Mouse (Mus musculus) T-helper 2 cell (primary cell): ENCODE results near the gene F9.
"Not testable (repeated sequence)": the region's sequence is repeated elsewhere in the genome, so short reads cannot be mapped to it uniquely, and the experiment has no call there.

Experiments used
- in situ Hi-C: fragments of 300-600 bp; cut with MboI, MseI; formaldehyde crosslinking; loops from one replicate; pipeline ENCODE4 v1.15.1; 2025; ENCODE audit warnings: high pct_unique_total_duplicates

Gene F9

DNA sequence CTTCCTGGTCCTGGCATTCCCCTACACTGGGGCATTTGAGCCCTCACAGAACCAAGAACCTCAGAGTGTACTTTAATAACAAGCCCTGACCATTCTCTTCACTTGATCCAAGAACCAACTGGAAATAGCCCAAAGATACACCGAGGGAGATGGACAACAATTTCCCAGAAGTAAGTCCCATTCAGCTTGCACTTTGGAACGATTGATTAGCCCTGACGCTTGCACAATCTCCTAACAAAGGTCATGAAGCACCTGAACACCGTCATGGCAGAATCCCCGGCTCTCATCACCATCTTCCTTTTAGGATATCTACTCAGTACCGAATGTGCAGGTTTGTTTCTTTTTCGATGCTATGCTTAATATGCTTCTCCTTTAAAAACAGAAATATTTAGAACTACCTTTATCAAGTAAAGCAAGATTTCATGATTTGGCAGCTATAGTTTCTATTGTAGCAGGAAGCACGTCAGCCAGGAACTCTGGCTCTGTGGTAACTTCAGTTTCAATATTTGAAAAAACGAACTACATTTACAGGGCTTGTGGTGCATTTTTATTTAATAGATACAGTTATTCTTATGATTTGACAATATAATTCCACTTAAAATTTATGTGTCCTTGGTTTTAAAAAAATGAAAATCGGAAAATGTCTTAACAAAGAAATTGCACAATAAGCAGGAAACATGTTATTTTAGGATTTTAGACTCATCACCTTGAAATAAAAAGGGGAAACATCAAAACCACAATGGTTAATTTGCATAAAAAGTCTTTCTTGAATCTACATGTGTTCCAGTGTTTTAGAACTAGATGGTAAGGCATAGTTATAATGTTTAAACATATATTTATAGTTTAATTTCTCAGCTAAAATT is at the start of gene F9:
Gene F9, plus strand, starts transcription at position 244 of the 863 bp plus-strand sequence.
- in situ Hi-C loops = loop anchor here (25.0 kb wide), 2 partner anchors 463 to 812 kb away; no protein-coding TSS in a partner anchor

DNA sequence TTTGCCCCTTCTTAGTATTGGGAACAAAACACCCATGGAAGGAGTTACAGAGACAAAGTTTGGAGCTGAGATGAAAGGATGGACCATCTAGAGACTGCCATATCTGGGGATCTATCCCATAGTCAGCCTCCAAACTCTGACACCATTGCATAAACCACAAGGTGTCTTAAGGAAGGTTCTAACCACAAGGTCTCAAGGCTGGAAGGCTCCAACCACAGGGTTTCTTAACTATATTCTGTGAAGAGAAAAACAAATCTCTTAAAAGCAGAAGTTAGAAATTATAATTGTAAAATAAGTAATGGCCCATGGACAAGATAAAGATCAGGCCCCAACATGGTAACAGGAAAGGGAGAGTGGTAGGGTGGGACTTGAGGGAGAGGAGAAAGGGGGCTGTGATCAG is 29.5 kb upstream of the F9 start:
- in situ Hi-C loops = not testable (repeated sequence)

DNA sequence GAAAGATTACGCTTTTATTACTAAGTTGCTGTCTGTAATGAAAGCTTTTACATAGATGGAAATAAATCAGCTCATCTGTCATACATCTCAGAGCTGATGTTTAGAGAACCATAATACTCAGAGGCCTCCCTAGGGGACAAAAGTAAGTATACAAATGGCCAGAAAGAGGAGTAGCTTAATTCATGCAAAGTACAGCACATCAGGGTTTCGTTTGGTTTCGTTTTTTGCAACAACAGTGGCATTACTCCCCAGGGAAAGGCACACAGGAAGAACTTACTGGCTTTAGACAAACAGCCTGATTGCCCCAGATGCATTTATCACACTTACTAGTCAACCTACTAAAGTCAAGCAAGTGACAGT is 800 bp downstream of the F9 start:
- in situ Hi-C loops = loop anchor here (25.0 kb wide), 2 partner anchors 462 to 813 kb away; no protein-coding TSS in a partner anchor

DNA sequence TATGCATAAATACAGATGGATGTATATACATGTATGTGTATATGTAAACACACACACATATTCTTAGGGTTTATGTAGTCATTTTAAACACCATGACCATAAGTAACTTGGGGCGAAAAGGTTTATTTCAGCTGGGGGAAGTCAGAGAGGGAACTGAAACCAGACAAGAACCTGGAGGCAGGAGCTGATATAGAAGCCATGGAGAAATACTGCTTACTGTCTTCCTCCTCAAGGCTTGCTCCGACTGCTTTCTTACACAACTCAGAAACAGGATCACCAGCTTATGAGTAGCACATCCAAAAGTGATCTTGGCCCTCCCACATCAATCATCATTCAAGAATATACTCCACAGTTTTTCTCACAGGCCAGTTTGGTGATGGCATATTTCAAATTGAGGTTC is 2.2 kb downstream of the F9 start:
- in situ Hi-C loops = loop anchor here (25.0 kb wide), 2 partner anchors 461 to 814 kb away; no protein-coding TSS in a partner anchor

DNA sequence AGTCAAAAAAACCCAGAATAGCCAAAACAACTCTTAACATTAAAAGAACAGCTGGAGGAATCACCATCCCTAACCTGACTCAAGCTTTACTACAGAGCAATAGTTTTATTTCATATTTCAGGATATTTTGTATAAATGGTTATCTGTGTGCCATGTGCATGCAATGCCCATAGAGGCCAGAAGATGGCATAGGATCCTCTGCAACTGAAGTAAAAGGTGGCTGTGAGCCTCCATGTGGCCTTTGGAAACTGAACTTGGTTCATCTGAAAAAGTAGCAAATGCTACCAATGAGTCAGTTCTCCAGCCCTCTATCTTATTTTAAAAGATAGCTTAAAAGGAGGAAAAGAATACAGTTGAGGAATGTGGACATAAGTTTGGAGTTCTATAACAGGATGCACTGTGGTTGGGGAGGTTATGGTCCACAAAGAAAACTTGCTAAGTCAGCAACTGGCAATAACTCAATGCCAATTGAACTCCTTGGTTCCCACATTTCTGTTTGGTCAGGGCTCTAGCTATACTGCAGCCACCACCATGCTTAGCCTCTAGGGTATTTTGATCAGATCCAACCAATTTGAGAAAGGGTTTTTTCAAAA is 13.9 kb downstream of the F9 start:
- in situ Hi-C loops = loop anchor here (25.0 kb wide), 2 partner anchors 449 to 826 kb away; no protein-coding TSS in a partner anchor

DNA sequence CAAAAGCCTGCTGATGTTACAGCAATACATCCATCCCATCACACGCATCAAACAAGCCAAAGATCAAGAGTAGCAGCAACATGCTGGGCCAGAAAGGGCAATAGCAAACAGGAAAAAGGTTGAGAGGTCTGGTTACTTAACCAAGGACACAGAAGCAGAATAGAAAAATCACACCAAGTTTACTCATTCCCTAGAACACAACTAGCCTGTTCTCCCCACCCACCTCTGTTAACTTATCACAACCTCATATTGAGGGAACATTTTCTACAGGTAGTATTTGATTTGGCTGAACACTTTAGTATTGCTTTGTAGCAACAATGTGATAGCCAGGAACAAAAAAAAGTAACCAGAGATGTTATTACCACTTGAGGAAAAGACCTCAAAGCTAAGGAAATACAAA is 15.3 kb downstream of the F9 start:
- in situ Hi-C loops = loop anchor here (25.0 kb wide), 2 partner anchors 448 to 827 kb away; no protein-coding TSS in a partner anchor

DNA sequence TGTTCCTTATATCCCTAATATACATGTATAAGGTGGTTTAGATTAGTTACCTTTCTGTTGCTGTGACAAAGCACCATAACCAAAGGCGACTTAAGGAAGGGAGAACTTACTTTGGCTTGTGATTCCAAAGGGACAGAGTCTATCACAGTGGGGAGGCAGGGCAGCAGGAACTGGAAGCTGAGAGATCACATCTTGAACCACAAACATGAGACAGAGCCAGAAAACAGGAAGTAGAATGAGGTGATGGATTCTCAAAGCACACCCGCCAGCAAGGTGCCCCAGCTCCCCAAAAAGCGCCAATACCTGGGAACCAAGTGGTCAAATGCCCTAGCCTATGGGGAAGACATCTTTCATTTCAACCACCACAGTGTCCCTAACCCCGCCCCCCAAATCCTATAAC is 21.7 kb downstream of the F9 start:
- in situ Hi-C loops = loop anchor here (25.0 kb wide), 2 partner anchors 441 to 834 kb away; no protein-coding TSS in a partner anchor

DNA sequence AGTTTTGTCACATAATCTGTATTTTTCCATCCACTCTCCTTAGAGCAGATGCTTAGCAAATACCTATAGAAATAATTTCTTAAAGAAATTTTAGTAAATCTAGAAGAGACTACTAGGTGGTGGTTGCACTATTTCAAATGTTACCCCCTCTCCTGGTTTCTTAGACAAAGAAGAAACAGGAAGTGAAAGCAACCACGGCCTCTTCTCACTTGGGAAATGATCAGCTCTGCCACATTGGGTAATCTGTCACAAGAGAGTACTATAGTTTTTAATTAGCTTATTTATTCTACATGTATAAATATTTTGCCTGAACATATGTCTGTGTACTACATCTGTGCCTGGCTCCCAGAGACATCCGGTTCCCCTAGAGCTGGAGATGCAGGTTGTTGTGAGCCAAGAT is 22.3 kb downstream of the F9 start:
- in situ Hi-C loops = loop anchor here (25.0 kb wide), 2 partner anchors 441 to 834 kb away; no protein-coding TSS in a partner anchor

DNA sequence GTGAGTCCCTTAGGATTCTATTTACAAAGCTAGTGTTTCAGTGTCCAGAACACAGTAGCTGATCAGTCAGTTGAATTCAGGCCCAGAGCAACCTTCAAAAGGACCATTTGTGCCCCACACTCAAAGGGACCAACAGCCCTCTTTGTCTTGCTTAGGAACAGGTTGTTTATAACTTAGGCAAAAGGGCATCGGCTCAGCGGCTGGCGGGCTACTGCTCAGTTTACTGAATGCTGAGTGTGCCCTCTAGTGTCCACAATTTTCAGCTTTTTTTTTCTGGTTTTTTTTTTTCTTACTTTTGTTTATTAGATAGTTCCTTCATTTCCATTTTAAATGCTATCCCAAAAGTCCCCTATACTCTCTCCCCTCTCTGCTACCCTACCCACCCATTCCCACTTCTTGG is 27.4 kb downstream of the F9 start:
- in situ Hi-C loops = no loop called here

DNA sequence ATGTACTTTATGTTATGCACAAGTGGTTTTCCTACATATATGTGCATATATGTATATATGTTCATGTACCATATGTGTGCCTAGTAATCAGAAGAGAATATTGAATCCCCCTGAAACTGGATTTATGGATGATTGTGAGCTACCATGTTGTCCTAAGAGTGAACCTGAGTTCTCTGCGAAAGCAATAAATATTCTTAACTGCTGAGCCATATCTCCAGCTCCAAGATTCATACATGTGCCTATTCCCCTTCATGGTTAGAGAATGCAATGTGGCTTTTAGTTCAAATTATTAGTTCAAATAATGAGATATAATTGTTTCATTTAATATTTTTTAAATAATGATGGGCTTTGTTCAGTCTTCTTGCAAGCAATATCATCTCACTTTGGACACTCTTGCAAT is 55.5 kb downstream of the F9 start:
- in situ Hi-C loops = no loop called here

DNA sequence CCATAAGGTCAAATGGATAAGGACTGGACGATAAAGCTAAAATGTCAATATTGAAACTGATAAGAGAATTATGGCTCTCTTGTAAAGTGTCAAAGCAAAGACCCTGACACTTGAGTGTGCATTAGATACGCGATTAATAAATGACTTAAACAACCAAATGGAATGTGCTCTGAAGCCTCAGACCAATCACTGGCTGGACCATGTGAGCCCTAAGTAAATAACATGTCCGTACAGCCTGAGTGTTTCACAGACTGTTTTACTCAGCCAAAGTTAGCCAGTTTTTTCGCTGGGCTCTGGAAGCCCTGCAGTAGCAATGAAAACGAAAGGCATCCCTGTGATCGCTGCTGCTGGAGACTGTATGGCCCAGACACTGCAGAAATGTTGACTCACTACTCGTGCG is 55.9 kb downstream of the F9 start:
- in situ Hi-C loops = no loop called here

DNA sequence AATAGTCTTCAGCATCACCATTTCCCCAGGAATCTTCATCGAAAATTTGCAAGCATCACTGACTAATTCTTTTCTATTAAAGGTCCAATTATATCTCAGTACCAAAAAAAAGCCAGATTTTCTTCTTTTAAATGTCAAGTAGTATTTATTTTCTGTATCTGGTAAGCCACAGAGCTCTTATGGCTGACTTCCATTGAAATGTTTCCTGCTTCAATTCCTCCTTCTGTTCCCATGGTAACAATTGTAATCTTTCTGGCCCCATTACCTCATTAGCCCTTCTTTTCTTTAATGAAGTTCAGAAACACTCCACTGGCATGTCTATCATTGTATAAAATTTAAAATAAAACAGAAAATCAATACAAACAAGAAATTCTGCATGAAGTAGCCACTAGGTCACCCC is 76.1 kb downstream of the F9 start:
- in situ Hi-C loops = loop anchor here (10.0 kb wide), 1 partner anchor 879 kb away; no protein-coding TSS in a partner anchor
